Mouse (Mus musculus) left cerebral cortex, postnatal 36 days (tissue): ENCODE measurements around the gene Serpinf2. TPM values are rescaled to one million over a fixed set of nuclear protein-coding genes. Genes with fewer than 3 reads are reported as not detected.
"Not testable (repeated sequence)": the region's sequence is repeated elsewhere in the genome, so short reads cannot be mapped to it uniquely, and the experiment has no call there.

Experiments used
- DNase-seq, 2 experiments: peaks; one replicate each; pipeline ENCODE4 v3.0.0; 2021 to 2022; ENCODE audit warnings: low spot score in 2 of 2, mixed read lengths in 1 of 2
- intact Hi-C: fragments of 180-260 bp; cut with DNase I; formaldehyde crosslinking; loops from one replicate; pipeline ENCODE4 v1.15.1; 2025
- total RNA-seq, 2 experiments: library from RNA; stranded (reverse); gene quantifications; 2 replicates each; pipeline ENCODE4 v1.2.3; 2021

Gene Serpinf2
- total RNA-seq, 2 experiments from 2014 or later = 0.22 TPM; not detected in 1

DNA sequence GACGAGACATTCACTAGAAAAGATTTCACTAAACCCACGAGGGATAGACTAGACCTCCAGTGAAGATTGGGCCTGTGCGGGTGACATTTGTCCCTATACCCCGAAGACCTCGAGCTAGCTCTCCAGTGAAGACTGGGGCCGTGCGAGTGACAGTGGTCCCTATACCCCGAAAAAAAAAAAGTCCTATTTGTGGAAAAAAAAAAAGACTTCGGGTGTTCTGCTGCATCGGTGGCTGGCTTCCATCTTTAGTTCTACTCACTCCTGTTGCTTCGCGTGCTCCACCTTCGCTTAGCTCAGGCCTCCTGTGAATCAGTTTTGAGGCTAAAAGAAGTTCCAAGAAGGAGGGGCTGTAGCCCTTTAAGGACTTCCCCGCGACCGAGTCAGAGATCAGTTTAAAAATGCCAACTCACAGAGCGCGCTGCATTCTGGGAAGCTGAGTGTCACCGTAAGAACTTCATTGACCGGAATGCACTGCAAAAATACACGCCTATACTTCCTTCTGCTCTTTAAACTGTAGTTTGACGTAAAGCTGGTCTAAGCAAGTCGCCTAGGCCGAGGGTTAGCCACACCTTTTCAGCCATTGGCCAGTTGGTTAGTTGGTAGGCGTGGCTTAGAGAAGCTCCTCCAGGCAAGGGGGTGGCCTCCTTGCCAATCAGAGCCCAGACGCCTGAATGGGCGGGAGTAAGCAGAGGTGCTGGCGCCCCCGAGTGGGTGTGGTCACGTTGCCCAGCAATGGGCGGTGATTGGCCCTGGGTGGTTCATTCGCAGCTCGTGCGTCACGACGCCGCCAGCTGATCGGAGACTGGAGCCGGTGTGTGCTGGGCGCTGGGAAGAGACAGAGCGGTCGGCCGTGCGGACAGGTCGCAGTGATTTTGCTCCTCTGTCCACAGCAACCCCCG, 21.7 kb upstream of the Serpinf2 start, which contains the start of gene Tlcd2:
Gene Tlcd2, plus strand, starts transcription at position 872 of the 899 bp plus-strand sequence.
- intact Hi-C loops = loop anchor here (5.0 kb wide), 2 partner anchors 114 to 269 kb away; partner anchors contain the start of genes Dph1, Rpa1, Rtn4rl1 and Smyd4
- DNase-seq = peak; percentile 99 to 100

- intact Hi-C loops = loop anchor here (5.0 kb wide), 2 partner anchors 113 to 268 kb away; partner anchors contain the start of genes Dph1, Rpa1, Rtn4rl1 and Smyd4
- peak; percentile 85 to 90 for DNase-seq
Observed at GRCm38 (mm10) chr11:75460103-75460843, 20.9 kb upstream of the Serpinf2 start.

DNA sequence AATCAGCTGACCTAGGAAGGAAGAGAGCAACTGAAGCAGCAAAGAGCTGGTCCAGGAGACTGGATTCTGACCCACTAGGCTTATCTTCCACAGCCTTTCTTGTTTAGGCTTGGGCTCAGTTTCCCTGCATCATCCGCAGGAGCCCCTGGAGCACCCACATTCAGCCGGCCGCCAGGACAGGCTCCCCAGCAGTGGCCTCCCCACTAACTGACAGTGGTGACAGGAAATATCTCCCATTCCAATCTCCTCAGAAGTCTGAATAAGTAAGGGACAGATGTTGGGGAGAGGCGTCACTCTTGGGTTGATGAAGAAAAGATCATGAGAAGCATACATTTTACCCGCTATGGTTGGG, 20.3 kb upstream of the Serpinf2 start:
- intact Hi-C loops = loop anchor here (5.0 kb wide), 2 partner anchors 112 to 267 kb away; partner anchors contain the start of genes Dph1, Rpa1, Rtn4rl1 and Smyd4
- no peak for DNase-seq

DNA sequence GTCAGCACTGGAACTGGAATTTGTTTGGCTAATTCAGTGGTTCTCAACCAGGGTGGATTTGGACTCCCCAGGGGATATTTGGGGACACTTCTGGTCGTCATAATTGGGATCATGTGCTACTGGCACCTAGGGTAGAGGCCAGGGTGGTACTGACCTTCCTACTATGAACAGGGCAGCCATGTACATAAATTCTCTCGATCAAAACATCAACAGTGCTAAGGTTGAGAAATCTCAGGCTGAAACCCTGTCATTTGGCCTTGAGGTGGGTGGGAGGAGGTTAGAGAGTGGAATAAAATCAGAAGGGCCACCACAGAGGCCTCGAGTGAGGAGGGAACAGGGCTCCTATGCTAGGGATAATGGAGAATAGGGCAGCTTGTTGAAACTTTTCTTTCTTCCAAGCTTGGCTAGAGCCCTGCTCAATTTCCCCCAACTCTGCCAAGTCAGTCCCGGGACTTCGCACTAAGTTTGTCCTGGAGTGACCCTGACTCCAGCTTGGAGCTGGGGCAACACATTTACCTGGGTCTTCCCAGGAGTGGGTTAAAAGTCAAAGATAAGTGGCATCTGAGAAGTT, 19.8 kb upstream of the Serpinf2 start:
- intact Hi-C loops = no loop called here
- DNase-seq = no peak

GRCm38 (mm10) chr11:75458628-75459041, 19.2 kb upstream of the Serpinf2 start:
- no peak for DNase-seq
- intact Hi-C loops = no loop called here

- no peak for DNase-seq
- intact Hi-C loops = no loop called here
Observed at GRCm38 (mm10) chr11:75458169-75458568, 18.8 kb upstream of the Serpinf2 start.

GRCm38 (mm10) chr11:75456440-75456871, 17.1 kb upstream of the Serpinf2 start:
- DNase-seq = no peak
- intact Hi-C loops = no loop called here

DNA sequence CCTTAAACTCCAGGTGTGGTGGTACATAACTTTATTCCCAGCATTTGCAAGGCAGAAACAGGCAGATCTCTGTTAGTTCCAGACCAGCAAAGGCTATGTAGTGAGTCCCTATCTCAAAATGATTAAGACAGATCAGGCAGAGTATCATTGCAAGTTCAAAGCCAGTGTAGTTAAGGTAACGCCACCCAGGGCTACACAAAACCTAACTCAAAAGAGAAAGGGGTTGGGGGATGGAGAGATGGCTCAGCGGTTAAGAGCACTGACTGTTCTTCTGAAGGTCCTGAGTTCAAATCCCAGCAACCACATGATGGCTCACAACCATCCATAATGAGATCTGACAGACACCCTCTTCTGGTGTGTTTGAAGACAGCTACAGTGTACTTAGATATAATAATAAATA, 16.6 kb upstream of the Serpinf2 start:
- intact Hi-C loops, DNase-seq: not testable (repeated sequence)

DNA sequence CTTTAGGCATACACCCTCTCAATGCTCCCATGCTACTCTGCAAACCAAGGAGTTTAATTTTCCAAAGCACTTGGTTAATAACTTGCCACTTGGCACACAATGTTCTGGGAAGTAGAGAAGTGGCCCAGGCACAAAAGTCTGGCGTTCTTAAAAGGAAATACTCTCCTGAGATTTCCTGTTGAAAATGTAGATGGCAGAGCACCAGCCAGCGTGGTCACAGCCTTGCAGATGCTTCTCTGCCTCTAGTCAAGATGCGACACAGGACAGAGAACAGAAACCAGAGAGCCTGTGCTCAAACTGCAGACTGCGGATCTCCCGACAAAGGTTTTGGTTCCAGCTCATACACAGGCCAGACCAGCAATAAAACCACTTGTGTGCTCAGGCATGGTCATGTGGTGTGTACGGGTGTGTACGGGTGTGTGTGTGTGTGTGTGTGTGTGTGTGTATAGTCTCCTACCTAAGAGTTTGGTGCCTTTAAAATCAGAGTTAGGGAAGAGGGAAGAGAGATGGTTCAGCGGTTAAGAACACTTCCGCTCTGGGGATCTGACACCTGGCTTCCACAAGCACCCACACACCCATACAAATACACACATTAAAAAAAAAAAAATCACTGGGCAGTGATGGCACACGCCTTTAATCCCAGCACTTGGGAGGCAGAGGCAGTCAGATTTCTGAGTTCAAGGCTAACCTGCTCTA, 15.8 kb upstream of the Serpinf2 start:
- no peak for DNase-seq
- intact Hi-C loops = no loop called here

DNA sequence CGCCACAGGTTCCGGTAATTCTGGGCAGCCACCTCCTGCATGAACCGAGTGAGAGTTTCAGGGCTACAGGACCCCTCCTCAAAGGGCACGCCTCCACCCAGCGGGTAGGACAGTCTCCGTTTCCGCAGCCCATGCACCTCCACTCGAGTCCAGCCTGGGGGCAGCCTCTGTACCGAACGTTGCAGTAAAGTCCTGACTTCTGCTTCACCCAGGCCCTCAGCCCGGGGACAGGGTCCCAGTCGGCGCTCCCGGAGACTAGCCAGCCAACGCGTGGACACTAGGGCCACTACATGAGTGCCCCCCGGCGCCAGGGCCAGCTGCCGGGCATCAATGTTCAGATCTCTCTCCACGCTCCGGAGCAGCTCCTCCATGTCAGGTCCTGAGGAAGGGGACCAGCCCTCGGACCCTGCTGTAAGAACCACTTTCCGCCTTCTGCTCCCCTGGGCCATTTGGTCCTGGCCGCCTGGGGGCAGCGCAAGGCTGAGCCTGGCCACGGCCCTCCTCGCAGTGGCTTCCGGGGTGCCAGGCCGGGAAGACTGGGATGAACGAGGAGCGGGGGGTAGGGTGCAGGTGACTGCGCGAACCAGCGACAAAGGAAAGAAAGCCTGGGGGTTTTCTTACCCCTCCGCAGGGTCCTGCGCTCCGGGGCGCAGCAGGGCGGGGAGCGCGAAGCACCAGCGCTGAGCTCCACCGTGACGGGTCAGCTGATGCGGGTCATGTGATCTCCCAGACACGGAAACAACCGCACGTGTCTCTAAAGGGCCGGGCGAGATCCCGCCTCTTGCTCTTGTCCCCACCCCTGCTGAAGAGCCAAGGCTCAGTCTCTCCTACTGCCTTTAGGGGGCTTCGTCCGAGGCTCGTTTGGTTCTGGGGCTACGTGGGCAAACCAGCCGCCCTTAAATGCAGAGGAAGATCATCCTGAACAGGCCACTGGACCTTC, 14.9 kb upstream of the Serpinf2 start, which contains the start of gene Wdr81:
Gene Wdr81, minus strand, starts transcription at position 727 of the 940 bp plus-strand sequence.
- intact Hi-C loops = loop anchor here (5.0 kb wide), 1 partner anchor 52 kb away; no protein-coding TSS in a partner anchor
- DNase-seq = peak; percentile 89

- DNase-seq = no peak
- intact Hi-C loops = loop anchor here (5.0 kb wide), 1 partner anchor 51 kb away; no protein-coding TSS in a partner anchor
Observed at GRCm38 (mm10) chr11:75452812-75453557, 13.6 kb upstream of the Serpinf2 start.

DNA sequence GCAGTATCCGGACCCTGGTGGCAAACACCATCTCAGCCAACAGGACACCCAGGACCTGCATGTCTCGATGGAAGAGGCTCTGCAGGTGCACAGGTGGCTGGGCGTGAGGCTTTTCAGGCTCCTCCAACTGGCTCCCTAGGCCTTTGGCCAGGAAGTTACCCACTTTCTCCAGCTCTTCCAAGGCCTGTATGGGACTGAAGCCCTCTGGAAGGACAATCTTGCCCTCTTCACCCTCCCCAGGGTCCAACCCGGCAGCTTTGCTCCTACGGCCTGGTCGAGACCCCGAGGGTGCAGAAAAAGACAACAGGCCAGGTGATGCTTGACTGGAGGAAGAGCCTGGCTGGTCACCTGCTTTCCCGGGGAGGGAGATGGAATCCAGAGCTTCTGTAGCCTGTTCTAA, 12.7 kb upstream of the Serpinf2 start:
- intact Hi-C loops = loop anchor here (5.0 kb wide), 1 partner anchor 50 kb away; no protein-coding TSS in a partner anchor
- DNase-seq = no peak

- intact Hi-C loops = loop anchor here (5.0 kb wide), 1 partner anchor 49 kb away; no protein-coding TSS in a partner anchor
Observed at GRCm38 (mm10) chr11:75450936-75451335, 11.5 kb upstream of the Serpinf2 start.

DNA sequence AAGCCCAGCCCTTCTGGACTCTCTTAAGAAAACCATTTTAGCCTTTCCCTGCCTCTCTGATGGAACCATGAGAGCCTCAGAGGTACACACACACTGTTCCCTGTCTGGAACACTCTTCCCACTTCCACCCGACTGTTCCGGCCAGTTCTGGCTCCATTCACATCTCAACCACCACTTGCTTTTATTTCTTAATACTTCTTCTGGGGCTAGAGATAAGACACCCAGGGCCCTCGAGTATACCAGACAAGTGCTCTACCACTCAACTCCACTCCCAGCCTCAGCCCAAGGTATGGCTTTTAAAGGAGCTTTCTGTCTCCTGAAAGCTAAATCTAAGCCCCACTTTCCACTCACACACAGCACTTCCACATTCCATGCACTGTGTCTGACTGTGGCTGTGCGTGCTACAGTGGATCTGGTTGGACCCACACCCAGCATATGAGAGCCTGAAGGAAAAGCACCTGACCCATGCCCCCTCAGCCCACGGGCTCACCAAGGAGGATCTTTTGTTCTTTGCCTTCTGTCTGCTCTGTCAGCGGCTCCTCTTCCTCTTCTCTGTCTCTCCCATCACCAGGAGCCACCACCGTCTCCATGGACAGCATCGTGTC, 11.0 kb upstream of the Serpinf2 start:
- intact Hi-C loops = loop anchor here (5.0 kb wide), 1 partner anchor 48 kb away; no protein-coding TSS in a partner anchor

More at GRCm38 (mm10) chr11:75450936-75451335, 11.5 kb upstream of the Serpinf2 start:
- no peak for DNase-seq

GRCm38 (mm10) chr11:75449695-75450094, 10.3 kb upstream of the Serpinf2 start:
- intact Hi-C loops = loop anchor here (5.0 kb wide), 1 partner anchor 47 kb away; no protein-coding TSS in a partner anchor
- no peak for DNase-seq

More for the DNA sequence above, 11.0 kb upstream of the Serpinf2 start:
- no peak for DNase-seq

DNA sequence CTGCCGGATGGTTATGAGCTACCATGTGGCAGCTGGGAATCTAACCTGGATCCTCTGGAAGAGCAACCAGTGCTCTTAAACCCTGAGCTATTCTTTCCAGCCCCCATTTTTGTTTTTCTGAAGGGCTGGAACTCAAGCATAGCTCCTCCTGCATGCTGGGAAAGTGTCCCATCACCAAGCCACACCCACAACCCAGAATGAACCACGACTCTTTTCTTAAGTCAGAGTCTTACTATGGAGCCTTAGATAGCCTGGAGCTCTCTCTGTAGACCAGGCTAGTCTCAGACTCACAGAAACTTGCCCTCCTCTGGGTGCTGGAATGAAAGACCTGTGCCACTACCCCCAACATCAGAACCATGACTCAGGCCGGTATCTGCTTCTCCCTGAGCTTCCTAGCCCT, 9.2 kb upstream of the Serpinf2 start:
- intact Hi-C loops = no loop called here
- no peak for DNase-seq

DNA sequence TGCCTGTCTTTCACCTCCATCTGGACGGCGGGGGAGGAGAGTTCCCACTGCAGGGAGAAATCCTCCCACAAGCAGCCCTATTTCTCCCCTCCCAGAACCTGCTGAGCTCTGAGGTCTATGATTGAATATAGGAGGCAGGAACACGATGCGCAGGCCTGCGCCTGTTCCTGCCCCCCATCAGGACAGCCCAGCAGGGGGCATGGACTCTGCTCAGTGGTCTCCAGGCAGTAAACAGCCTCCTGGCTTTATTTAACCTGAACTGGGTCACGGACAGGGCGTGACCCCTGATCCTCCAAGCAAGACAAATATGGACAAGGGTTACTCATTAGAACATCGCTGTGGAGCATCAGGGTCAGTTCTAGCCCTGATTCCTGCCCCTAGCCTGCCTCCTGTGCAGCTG, 4.3 kb upstream of the Serpinf2 start:
- intact Hi-C loops = no loop called here
- no peak for DNase-seq
